Mouse (Mus musculus): ENCODE results near the gene 6720489N17Rik.
"Not testable (repeated sequence)": the region's sequence is repeated elsewhere in the genome, so short reads cannot be mapped to it uniquely, and the experiment has no call there.

DNA sequence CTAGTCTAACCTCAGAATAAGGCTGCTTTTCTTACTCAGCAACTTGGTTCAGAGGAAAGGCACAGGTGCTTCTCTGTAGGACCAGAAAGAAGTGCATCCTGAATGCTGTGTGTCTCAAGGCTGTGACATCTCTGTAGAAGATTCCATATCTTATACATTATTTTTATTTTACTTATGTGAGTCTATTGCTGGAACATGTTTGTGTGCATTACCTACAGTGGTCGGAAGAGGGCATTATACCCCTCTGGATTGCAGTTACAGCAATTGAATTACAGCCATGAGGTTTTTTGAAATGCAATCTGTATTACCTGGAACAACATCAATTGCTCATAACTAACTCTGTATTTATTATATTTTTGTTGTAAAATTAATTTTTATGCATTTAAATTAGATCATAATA, 62.3 kb downstream of the 6720489N17Rik start:
- not testable (repeated sequence) for TF ChIP-seq CTCF (IDR thresholded peaks at IDR 0.05; ENCODE audit: control insufficient read depth, insufficient read depth, low read length); POLR2A (IDR thresholded peaks at IDR 0.05; ENCODE audit: borderline replicate concordance, control insufficient read depth, low read depth, low read length)

Data from bone marrow, adult 2 months (tissue).